Mouse (Mus musculus) CH12.LX (cell line): ENCODE measurements around the gene Tmem164. TPM values are rescaled to one million over a fixed set of nuclear protein-coding genes. Genes with fewer than 3 reads are reported as not detected.

ENCODE experiments used
- DNase-seq: peaks from one replicate; pipeline ENCODE4 v3.0.0-alpha.2; 2013; ENCODE audit errors: extremely low read depth
- H3K27ac ChIP-seq: 2 replicates; pipeline ENCODE4 v1.5.1; 2012; ENCODE audit warnings: low read depth, mild to moderate bottlenecking, control low read depth, moderate library complexity; ENCODE audit not compliant: insufficient read depth
- H3K27me3 ChIP-seq: replicated peaks from 2 replicates; pipeline ENCODE3; 2012; ENCODE audit warnings: inconsistent platforms
- H3K36me3 ChIP-seq, 2 experiments: replicated peaks in 1 of 2; 2 replicates each; pipeline versions ENCODE3 to v1.6.1; 2012; ENCODE audit warnings: inconsistent platforms in 1 of 2, low read length in 1 of 2, mild to moderate bottlenecking in 1 of 2, mixed read lengths in 1 of 2, moderate library complexity in 1 of 2; ENCODE audit not compliant: control insufficient read depth in 1 of 2, insufficient read depth in 1 of 2
- H3K4me1 ChIP-seq, 2 experiments: 2 replicates each; pipeline ENCODE4 v1.6.1; 2012; ENCODE audit warnings: inconsistent platforms in 1 of 2, moderate library complexity in 1 of 2; ENCODE audit not compliant: insufficient read depth in 2 of 2, control insufficient read depth in 1 of 2
- H3K4me2 ChIP-seq: 2 replicates; pipeline ENCODE4 v1.6.1; 2012; ENCODE audit warnings: low read depth, mild to moderate bottlenecking, control low read depth; ENCODE audit not compliant: poor library complexity, insufficient read depth, severe bottlenecking
- H3K4me3 ChIP-seq, 3 experiments: fragments of 150-350 bp in 1 of 3; sonication (generic) in 1 of 3; replicated peaks in 1 of 3; 2 replicates each; pipeline versions ENCODE3 to v1.5.1; 2011 to 2012; ENCODE audit warnings: low read depth in 2 of 3, low read length in 2 of 3, mild to moderate bottlenecking in 2 of 3, moderate library complexity in 2 of 3, control low read depth in 1 of 3, improper control_type of control experiment in 1 of 3, inconsistent platforms in 1 of 3, mixed read lengths in 1 of 3; ENCODE audit not compliant: poor library complexity in 1 of 3
- H3K79me2 ChIP-seq: replicated peaks from 2 replicates; pipeline ENCODE4 v1.6.1; 2012; ENCODE audit warnings: mild to moderate bottlenecking, moderate library complexity; ENCODE audit not compliant: control insufficient read depth, poor library complexity, insufficient read depth, severe bottlenecking; ENCODE audit errors: extremely low read depth
- H3K9ac ChIP-seq: 2 replicates; pipeline ENCODE4 v1.6.1; 2012; ENCODE audit warnings: low read depth, mild to moderate bottlenecking, control low read depth, moderate library complexity; ENCODE audit not compliant: insufficient read depth
- H3K9me3 ChIP-seq: replicated peaks from 2 replicates; pipeline ENCODE3; 2012; ENCODE audit warnings: low read length, inconsistent platforms, mixed read lengths
- BHLHE40 ChIP-seq: IDR thresholded peaks from 2 replicates; pipeline ENCODE4 v1.6.1; 2011; ENCODE audit warnings: mild to moderate bottlenecking, low read depth, low read length, improper control_type of control experiment
- CTCF ChIP-seq, 2 experiments: IDR thresholded peaks in 1 of 2; conservative IDR thresholded peaks in 1 of 2; 2 replicates each; pipeline ENCODE4 v1.5.1; 2011 to 2012; ENCODE audit warnings: low read depth in 2 of 2, low read length in 2 of 2, improper control_type of control experiment in 1 of 2, inconsistent platforms in 1 of 2, mild to moderate bottlenecking in 1 of 2, moderate library complexity in 1 of 2
- E2F4 ChIP-seq: IDR thresholded peaks from 2 replicates; pipeline ENCODE4 v1.6.1; 2011; ENCODE audit warnings: low read depth, low read length, improper control_type of control experiment; ENCODE audit not compliant: insufficient replicate concordance
- ELF1 ChIP-seq: IDR thresholded peaks from 2 replicates; pipeline ENCODE4 v1.6.1; 2014; ENCODE audit warnings: low read depth, mild to moderate bottlenecking, inconsistent platforms, low read length, improper control_type of control experiment
- EP300 ChIP-seq: IDR thresholded peaks from 2 replicates; pipeline ENCODE4 v1.6.1; 2011; ENCODE audit warnings: low read length, improper control_type of control experiment
- GABPA ChIP-seq: IDR thresholded peaks from 2 replicates; pipeline ENCODE4 v1.6.1; 2012; ENCODE audit warnings: low read depth, low read length, improper control_type of control experiment, inconsistent platforms; ENCODE audit not compliant: insufficient replicate concordance
- IRF4 ChIP-seq: IDR thresholded peaks from 2 replicates; pipeline ENCODE4 v1.6.1; 2014; ENCODE audit warnings: low read depth, mild to moderate bottlenecking, inconsistent platforms, low read length, improper control_type of control experiment
- JUN ChIP-seq: IDR thresholded peaks from 2 replicates; pipeline ENCODE4 v1.6.1; 2011; ENCODE audit warnings: low read depth, mild to moderate bottlenecking, low read length, improper control_type of control experiment, moderate library complexity; ENCODE audit not compliant: insufficient read depth
- JUND ChIP-seq: conservative IDR thresholded peaks from 2 replicates; pipeline ENCODE4 v1.6.1; 2011; ENCODE audit warnings: low read depth, low read length, improper control_type of control experiment
- MAFK ChIP-seq: IDR thresholded peaks from 2 replicates; pipeline ENCODE4 v1.6.1; 2011; ENCODE audit warnings: low read length, improper control_type of control experiment; ENCODE audit not compliant: insufficient replicate concordance
- MAX ChIP-seq: IDR thresholded peaks from 2 replicates; pipeline ENCODE4 v1.6.1; 2011; ENCODE audit warnings: low read length, improper control_type of control experiment
- MEF2A ChIP-seq: IDR thresholded peaks from 2 replicates; pipeline ENCODE4 v1.6.1; 2014; ENCODE audit warnings: low read depth, mild to moderate bottlenecking, inconsistent platforms, low read length, improper control_type of control experiment, borderline replicate concordance
- NELFE ChIP-seq: IDR thresholded peaks from 2 replicates; pipeline ENCODE4 v1.6.1; 2011; ENCODE audit warnings: low read depth, low read length, improper control_type of control experiment
- NRF1 ChIP-seq: IDR thresholded peaks from 2 replicates; pipeline ENCODE4 v1.6.1; 2014; ENCODE audit warnings: low read depth, mild to moderate bottlenecking, inconsistent platforms, low read length, improper control_type of control experiment, moderate library complexity
- PAX5 ChIP-seq: IDR thresholded peaks from 2 replicates; pipeline ENCODE4 v1.6.1; 2012; ENCODE audit warnings: low read length, inconsistent platforms, mixed read lengths
- RAD21 ChIP-seq: IDR thresholded peaks from 2 replicates; pipeline ENCODE4 v1.6.1; 2011; ENCODE audit warnings: low read depth, mild to moderate bottlenecking, low read length, improper control_type of control experiment, moderate library complexity
- SIN3A ChIP-seq: IDR thresholded peaks from 2 replicates; pipeline ENCODE4 v1.6.1; 2012; ENCODE audit warnings: low read length, improper control_type of control experiment, inconsistent platforms
- SMC3 ChIP-seq: IDR thresholded peaks from 2 replicates; pipeline ENCODE4 v1.6.1; 2011; ENCODE audit warnings: low read depth, low read length, improper control_type of control experiment
- TBP ChIP-seq: conservative IDR thresholded peaks from 2 replicates; pipeline ENCODE4 v1.6.1; 2011; ENCODE audit warnings: low read depth, low read length, improper control_type of control experiment
- TCF12 ChIP-seq: IDR thresholded peaks from 2 replicates; pipeline ENCODE4 v1.6.1; 2014; ENCODE audit warnings: low read depth, mild to moderate bottlenecking, inconsistent platforms, low read length, improper control_type of control experiment
- UBTF ChIP-seq: IDR thresholded peaks from 2 replicates; pipeline ENCODE4 v1.6.1; 2012; ENCODE audit warnings: low read depth, mild to moderate bottlenecking, inconsistent platforms, low read length, improper control_type of control experiment, moderate library complexity
- USF1 ChIP-seq: IDR thresholded peaks from 2 replicates; pipeline ENCODE4 v1.6.1; 2014; ENCODE audit warnings: low read depth, mild to moderate bottlenecking, inconsistent platforms, low read length, improper control_type of control experiment
- USF2 ChIP-seq: conservative IDR thresholded peaks from 2 replicates; pipeline ENCODE4 v1.6.1; 2011; ENCODE audit warnings: low read depth, low read length, improper control_type of control experiment
- ZC3H11A ChIP-seq: IDR thresholded peaks from 2 replicates; pipeline ENCODE4 v1.6.1; 2012; ENCODE audit warnings: low read depth, mild to moderate bottlenecking, inconsistent platforms, low read length, improper control_type of control experiment
- ZKSCAN1 ChIP-seq: IDR thresholded peaks from 2 replicates; pipeline ENCODE4 v1.6.1; 2012; ENCODE audit warnings: low read depth, inconsistent platforms, low read length, improper control_type of control experiment, borderline replicate concordance
- ZMIZ1 ChIP-seq: IDR thresholded peaks from 2 replicates; pipeline ENCODE4 v1.6.1; 2012; ENCODE audit warnings: low read depth, mild to moderate bottlenecking, inconsistent platforms, low read length, improper control_type of control experiment
- ZNF384 ChIP-seq: IDR thresholded peaks from 2 replicates; pipeline ENCODE4 v1.6.1; 2012; ENCODE audit warnings: low read depth, low read length, improper control_type of control experiment, inconsistent platforms
- dilution Hi-C: fragments of 300-500 bp; cut with MboI; formaldehyde crosslinking; loops from 2 replicates; pipeline ENCODE4 v1.14.3; 2020; ENCODE audit warnings: low sequenced_read_pairs; ENCODE audit not compliant: extremely low pct_unique_long_range_greater_than_20kb, extremely low pct_ligation_motif_present
- in situ Hi-C: fragments of 300-500 bp; cut with MboI; formaldehyde crosslinking; loops from 3 replicates; pipeline ENCODE4 v1.14.3; 2019; ENCODE audit warnings: low sequenced_read_pairs, low pct_ligation_motif_present, low pct_unique_long_range_greater_than_20kb, mixed read lengths
- polyA plus RNA-seq: library from polyadenylated mRNA; unstranded; fragments of >175 nt; gene quantifications from 2 replicates; pipeline ENCODE4 v1.2.1, GENCODE M21; 2012; ENCODE audit warnings: low read depth; ENCODE audit not compliant: insufficient read length
- total RNA-seq, 2 experiments: library from RNA; depleted of rRNA; stranded (reverse); fragments of 300-350 nt in 1 of 2; fragments of >200 nt in 1 of 2; gene quantifications; 2 replicates each; pipeline ENCODE4 v1.2.3; 2012 to 2014

Tmem164 gene
- total and polyA plus RNA-seq, 3 experiments: 19.2 to 22.7 (median 21.5) TPM

DNA sequence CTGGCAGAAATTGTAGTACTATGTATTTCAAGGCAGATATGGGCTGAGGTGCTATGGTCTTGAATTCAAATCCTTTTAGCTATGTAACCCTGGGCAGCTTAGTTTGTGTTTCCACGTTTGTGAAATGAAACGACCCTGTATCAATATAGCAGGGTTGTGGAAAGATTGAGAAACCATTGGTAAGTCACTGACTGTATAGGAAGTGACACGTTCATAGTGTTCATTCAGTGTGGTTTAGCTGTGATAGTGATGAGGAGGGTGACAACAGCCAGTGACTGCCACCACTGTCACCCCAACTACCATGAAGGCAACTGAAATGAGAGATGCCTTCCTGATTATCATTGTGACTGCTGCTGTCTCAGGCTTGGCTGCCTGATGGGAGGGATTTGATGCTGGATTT, 13.7 kb downstream of the Tmem164 start:
- H3K79me2 ChIP-seq: no peaks in the 10 kb centered on the region
- DNase-seq: no peak
- TF ChIP-seq UBTF (no peak), ZNF384 (no peak), EP300 (no peak), USF2 (no peak), E2F4 (no peak), CTCF (conservative IDR thresholded peaks at IDR 0.05 in 1 of 2, IDR thresholded peaks at IDR 0.05 in 1 of 2; ENCODE audit: low read depth in 2 of 2, low read length in 2 of 2) (no peak), SIN3A (no peak), ZC3H11A (no peak), USF1 (no peak), SMC3 (no peak), MEF2A (no peak), MAFK (no peak), JUND (no peak), TCF12 (no peak), NRF1 (no peak), RAD21 (no peak)
- in situ Hi-C loops (no loop called here), dilution Hi-C loops (no loop called here)
- H3K36me3 ChIP-seq: peaks cover 4 to 70% of the 10 kb centered on the region in 2 experiments
- no peaks in the 10 kb centered on the region for H3K4me1 ChIP-seq
- H3K4me3 ChIP-seq: no peak overlapping the region
- no peak overlapping the region for H3K9ac ChIP-seq
- no peaks in the 10 kb centered on the region for H3K27me3 ChIP-seq
- H3K4me2 ChIP-seq: no peak overlapping the region
- no peak overlapping the region for H3K27ac ChIP-seq
- H3K9me3 ChIP-seq: no peaks in the 10 kb centered on the region

DNA sequence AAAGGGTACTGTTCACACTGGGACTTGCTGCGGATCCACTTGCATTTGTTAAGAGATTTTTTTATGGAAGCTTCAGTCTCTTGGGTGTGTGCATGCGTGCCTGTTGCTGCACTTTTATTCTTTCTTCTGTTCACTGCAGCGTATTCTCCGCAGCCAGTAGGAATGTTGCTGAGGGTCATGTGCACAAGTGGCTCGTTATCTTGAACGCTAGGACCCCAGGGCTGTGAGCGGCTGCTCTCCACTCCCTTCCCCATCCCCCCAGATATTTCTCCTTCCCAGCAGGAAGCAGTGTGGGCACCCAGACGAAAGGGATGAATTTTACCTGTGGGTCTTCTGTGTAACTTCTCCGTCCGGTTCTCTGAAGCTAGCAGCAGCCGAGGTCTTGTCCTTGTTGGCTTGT, 15.6 kb downstream of the Tmem164 start:
- Histone ChIP-seq H3K9me3 (no peaks in the 10 kb centered on the region), H3K27me3 (no peaks in the 10 kb centered on the region), H3K27ac (no peak overlapping the region), H3K4me1 (no peaks in the 10 kb centered on the region), H3K4me3 (no peak overlapping the region), H3K9ac (no peak overlapping the region), H3K36me3 (peaks cover 4 to 70% of the 10 kb centered on the region in 2 experiments), H3K79me2 (no peaks in the 10 kb centered on the region), H3K4me2 (no peak overlapping the region)
- no peak for DNase-seq
- no peak for TF ChIP-seq MAFK
- no peak for TF ChIP-seq SMC3
- TF ChIP-seq NELFE: no peak
- no peak for TF ChIP-seq EP300
- TF ChIP-seq BHLHE40: no peak
- TF ChIP-seq PAX5: no peak
- no peak for TF ChIP-seq JUND
- TF ChIP-seq ELF1: no peak
- no peak for TF ChIP-seq NRF1
- no peak for TF ChIP-seq ZKSCAN1
- TF ChIP-seq JUN: no peak
- no peak for TF ChIP-seq GABPA
- no peak for TF ChIP-seq TCF12
- no peak for TF ChIP-seq ZMIZ1
- no peak for TF ChIP-seq MAX
- TF ChIP-seq TBP: no peak
- TF ChIP-seq IRF4: no peak
- dilution Hi-C loops (no loop called here), in situ Hi-C loops (no loop called here)
